Mouse (Mus musculus) E14TG2a.4 (cell line): ENCODE measurements around the gene Minos1.

ENCODE experiments used
- CTCF ChIP-seq: conservative IDR thresholded peaks from 2 replicates; pipeline ENCODE4 v1.5.1; 2014; ENCODE audit warnings: low read length
- NANOG ChIP-seq: IDR thresholded peaks from 2 replicates; pipeline ENCODE4 v1.6.1; 2014; ENCODE audit warnings: borderline replicate concordance, low read length, mixed read lengths

- TF ChIP-seq CTCF (no peak), NANOG (no peak)
Measured at GRCm38 (mm10) chr4:139055744-139056143, 75.2 kb downstream of the Minos1 start.
